Mouse (Mus musculus) hindbrain, embryonic 12.5 days (tissue): ENCODE measurements around the gene Hkdc1. TPM values are rescaled to one million over a fixed set of nuclear protein-coding genes. Genes with fewer than 3 reads are reported as not detected.
"Not testable (repeated sequence)": the region's sequence is repeated elsewhere in the genome, so short reads cannot be mapped to it uniquely, and the experiment has no call there.

Experiments used
- ATAC-seq: fragments of 200-750 bp; cut with Nextera tagmentation; 2 replicates; pipeline ENCODE4 v1.8.0; 2017; ENCODE audit warnings: moderate TSS enrichment; ENCODE audit not compliant: low FRiP score
- H3K27ac ChIP-seq: fragments of 300-500 bp; sonication (generic); 2 replicates; pipeline ENCODE4 v1.5.1; 2016; ENCODE audit warnings: mild to moderate bottlenecking
- H3K27me3 ChIP-seq: fragments of 300-500 bp; sonication (generic); 2 replicates; pipeline ENCODE4 v1.6.1; 2016; ENCODE audit warnings: mild to moderate bottlenecking
- H3K36me3 ChIP-seq: fragments of 300-500 bp; sonication (generic); 2 replicates; pipeline ENCODE4 v1.6.1; 2016; ENCODE audit warnings: mild to moderate bottlenecking
- H3K4me1 ChIP-seq: fragments of 300-500 bp; sonication (generic); 2 replicates; pipeline ENCODE4 v1.6.1; 2016
- H3K4me2 ChIP-seq: fragments of 300-500 bp; sonication (generic); replicated peaks from 2 replicates; pipeline ENCODE4 v1.6.1; 2016; ENCODE audit warnings: mild to moderate bottlenecking
- H3K4me3 ChIP-seq: fragments of 300-500 bp; sonication (generic); 2 replicates; pipeline ENCODE4 v1.5.1; 2016; ENCODE audit warnings: mild to moderate bottlenecking
- H3K9ac ChIP-seq: fragments of 300-500 bp; sonication (generic); 2 replicates; pipeline ENCODE4 v1.6.1; 2016; ENCODE audit warnings: mild to moderate bottlenecking, moderate library complexity
- H3K9me3 ChIP-seq: fragments of 300-500 bp; sonication (generic); replicated peaks from 2 replicates; pipeline ENCODE4 v1.6.1; 2016; ENCODE audit warnings: mild to moderate bottlenecking
- WGBS: fragments of 180-500 bp; shearing (Covaris S2); methylation state at CpG from one replicate; pipeline ENCODE4 v1.1.7; 2016; 5-methylcytosine and 5-hydroxymethylcytosine counted together
- polyA plus RNA-seq: library from polyadenylated mRNA; unstranded; fragments of >200 nt; fragmentation: Nextera tagmentation; extraction: Ambion mirVana; gene quantifications from 2 replicates; pipeline ENCODE4 v1.2.1, GENCODE M21; 2016

The Hkdc1 gene
- 1.1 and 1.2 TPM in 2 replicates for polyA plus RNA-seq

GRCm38 (mm10) chr10:62422255-62422654 lies at the start of gene Hkdc1:
Gene Hkdc1, minus strand, starts transcription at chr10:62422491.
- H3K9ac ChIP-seq: no peak within 1 kb of the TSS
- H3K4me3 ChIP-seq: no peak within 1 kb of the TSS
- no peaks in the 10 kb centered on the region for H3K36me3 ChIP-seq
- no peak within 1 kb of the TSS for H3K4me2 ChIP-seq
- peaks cover 4% of the 10 kb centered on the region; the same call in 1 of the 2 replicates for H3K4me1 ChIP-seq
- ATAC-seq: no peak
- 49% methylated on average over 15 of the region's 15 CpGs for WGBS
- H3K27ac ChIP-seq: no peak within 1 kb of the TSS
- no peaks in the 10 kb centered on the region for H3K9me3 ChIP-seq
- H3K27me3 ChIP-seq: peaks cover 3% of the 10 kb centered on the region; the same call in 1 of the 2 replicates

DNA sequence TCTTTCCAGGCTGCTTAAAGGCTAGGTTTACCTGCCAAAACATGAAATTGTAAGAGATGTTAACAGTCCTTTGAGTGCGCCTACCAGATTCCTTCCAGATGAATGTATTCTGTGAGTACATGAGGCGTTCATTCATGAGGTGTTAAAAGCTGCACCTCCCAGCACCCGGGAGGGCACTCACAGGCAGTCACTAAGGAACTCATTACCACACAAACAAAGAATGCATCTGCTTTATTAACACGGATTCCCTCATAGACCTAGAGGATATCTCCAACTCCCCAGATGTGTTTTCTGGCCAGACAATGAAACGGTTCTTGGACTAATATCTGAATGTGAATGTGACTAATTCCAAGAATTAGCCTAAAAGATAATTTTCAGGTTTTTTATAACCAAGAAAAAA lies 48.8 kb upstream of the Hkdc1 start:
- H3K27me3 ChIP-seq: no peaks in the 10 kb centered on the region
- H3K36me3 ChIP-seq: peaks cover 23% of the 10 kb centered on the region; the same call in 1 of the 2 replicates
- no peak overlapping the region for H3K4me3 ChIP-seq
- no peak overlapping the region for H3K9ac ChIP-seq
- no peaks in the 10 kb centered on the region for H3K9me3 ChIP-seq
- no peak overlapping the region for H3K4me2 ChIP-seq
- WGBS: 67% methylated on average over 5 of the region's 5 CpGs
- H3K27ac ChIP-seq: no peak overlapping the region
- ATAC-seq: no peak
- no peaks in the 10 kb centered on the region for H3K4me1 ChIP-seq

DNA sequence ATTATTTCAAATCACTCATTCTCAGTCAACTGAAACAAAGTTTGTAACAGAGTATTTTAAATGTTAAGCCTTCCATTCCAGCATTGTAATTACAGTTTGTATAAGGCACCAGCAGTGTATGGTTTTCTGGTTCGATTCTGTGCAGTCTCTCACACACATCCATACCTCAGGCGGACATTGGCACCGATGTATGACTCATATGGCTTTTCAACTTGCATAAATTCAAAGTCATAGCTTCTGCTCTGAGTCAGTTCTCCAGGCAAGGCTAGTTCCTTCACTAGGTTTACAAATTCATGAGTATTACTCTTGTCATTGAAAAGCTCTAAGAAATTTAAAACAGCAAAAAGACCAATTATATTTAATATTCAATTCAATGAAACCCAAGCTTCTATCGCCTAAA lies 47.4 kb upstream of the Hkdc1 start:
- ATAC-seq: no peak
- Histone ChIP-seq H3K9ac (no peak overlapping the region), H3K4me2 (no peak overlapping the region), H3K27ac (no peak overlapping the region), H3K9me3 (no peaks in the 10 kb centered on the region), H3K4me1 (no peaks in the 10 kb centered on the region), H3K36me3 (peaks cover 17% of the 10 kb centered on the region; the same call in 1 of the 2 replicates), H3K27me3 (no peaks in the 10 kb centered on the region), H3K4me3 (no peak overlapping the region)
- 96% methylated on average over 4 of the region's 4 CpGs for WGBS

GRCm38 (mm10) chr10:62461321-62461720 lies 39.0 kb upstream of the Hkdc1 start:
- Histone ChIP-seq H3K36me3 (peaks cover 43% of the 10 kb centered on the region), H3K4me1 (no peaks in the 10 kb centered on the region), H3K9ac (no peak overlapping the region), H3K27me3 (no peaks in the 10 kb centered on the region), H3K9me3 (no peaks in the 10 kb centered on the region), H3K4me2 (no peak overlapping the region), H3K27ac (no peak overlapping the region), H3K4me3 (no peak overlapping the region)
- ATAC-seq: no peak

DNA sequence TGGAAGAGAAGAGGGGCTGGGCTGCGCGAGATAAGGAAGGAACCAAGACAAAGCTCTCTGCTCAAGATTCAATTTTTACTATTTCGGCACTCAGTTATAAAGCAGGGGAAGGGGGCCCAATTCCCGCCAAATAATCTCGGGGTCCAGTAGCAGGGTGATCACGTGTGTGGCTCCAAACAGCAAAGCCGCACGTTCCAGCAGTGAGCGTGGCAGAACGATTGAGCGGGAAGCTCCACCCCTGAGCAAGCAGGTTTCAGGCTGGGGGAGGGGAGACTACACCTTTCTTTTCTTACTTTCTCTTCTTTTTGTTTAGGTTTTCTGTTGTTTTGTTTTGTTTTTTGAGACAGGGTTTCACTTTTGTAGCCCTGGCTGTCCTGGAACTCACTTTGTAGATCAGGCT lies 29.7 kb upstream of the Hkdc1 start:
- not testable (repeated sequence) for H3K9ac ChIP-seq, H3K9me3 ChIP-seq, H3K27ac ChIP-seq, H3K27me3 ChIP-seq, H3K4me2 ChIP-seq, H3K4me3 ChIP-seq, ATAC-seq
- peaks cover 22% of the 10 kb centered on the region for H3K36me3 ChIP-seq
- peaks cover 20% of the 10 kb centered on the region for H3K4me1 ChIP-seq
- 72% methylated on average over 11 of the region's 11 CpGs for WGBS

GRCm38 (mm10) chr10:62450280-62450640 lies 28.0 kb upstream of the Hkdc1 start:
- no peaks in the 10 kb centered on the region for H3K27me3 ChIP-seq
- H3K4me1 ChIP-seq: peaks cover 20% of the 10 kb centered on the region
- H3K4me2 ChIP-seq: peak overlapping the region; percentile 77
- peak overlapping the region; percentile 95 for H3K9ac ChIP-seq
- peak overlapping the region; percentile 87 for H3K4me3 ChIP-seq
- peak overlapping the region; percentile 78; the same call in 1 of the 2 replicates for H3K27ac ChIP-seq
- 39% methylated on average over 18 of the region's 18 CpGs for WGBS
- peaks cover 23% of the 10 kb centered on the region for H3K36me3 ChIP-seq
- ATAC-seq: peak; percentile 33
- H3K9me3 ChIP-seq: no peaks in the 10 kb centered on the region

GRCm38 (mm10) chr10:62449364-62450279 lies 27.3 kb upstream of the Hkdc1 start, which contains the start of the genes 4930507D05Rik and Supv3l1:
Gene 4930507D05Rik, plus strand, starts transcription at chr10:62449489.
Gene Supv3l1, minus strand, starts transcription at chr10:62449738.
- Histone ChIP-seq H3K36me3 (peaks cover 26% of the 10 kb centered on the region), H3K27me3 (no peaks in the 10 kb centered on the region), H3K4me1 (peaks cover 20% of the 10 kb centered on the region), H3K27ac (peak within 1 kb of the TSS; percentile 78), H3K9me3 (no peaks in the 10 kb centered on the region), H3K4me2 (peak within 1 kb of the TSS; percentile 77), H3K9ac (peak within 1 kb of the TSS; percentile 95), H3K4me3 (peak within 1 kb of the TSS; percentile 87)
- under 1% methylated on average over 73 of the region's 73 CpGs for WGBS
- ATAC-seq: peak; percentile 90

DNA sequence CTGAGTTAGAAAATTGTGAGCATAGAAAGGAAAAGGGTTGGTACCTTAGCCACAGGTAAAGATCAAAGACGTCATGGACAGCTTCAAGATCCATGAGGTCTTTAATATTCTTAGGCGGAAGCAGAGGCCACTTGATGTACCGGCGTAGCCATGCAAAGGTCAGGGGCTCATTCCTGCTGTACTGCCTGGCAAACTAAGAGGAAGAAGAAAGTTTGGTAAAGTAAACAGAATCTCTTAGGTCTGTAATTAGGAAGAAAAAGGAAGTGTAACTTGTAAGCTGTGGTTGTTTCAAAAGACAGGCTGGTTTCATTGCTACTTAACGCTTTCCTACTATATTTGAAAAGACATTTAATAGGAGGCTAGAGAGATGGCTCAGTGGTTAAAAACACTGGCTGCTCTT lies 8.1 kb upstream of the Hkdc1 start:
- ATAC-seq: no peak
- H3K36me3 ChIP-seq: peaks cover 74% of the 10 kb centered on the region
- 95% methylated on average over 5 of the region's 5 CpGs for WGBS

DNA sequence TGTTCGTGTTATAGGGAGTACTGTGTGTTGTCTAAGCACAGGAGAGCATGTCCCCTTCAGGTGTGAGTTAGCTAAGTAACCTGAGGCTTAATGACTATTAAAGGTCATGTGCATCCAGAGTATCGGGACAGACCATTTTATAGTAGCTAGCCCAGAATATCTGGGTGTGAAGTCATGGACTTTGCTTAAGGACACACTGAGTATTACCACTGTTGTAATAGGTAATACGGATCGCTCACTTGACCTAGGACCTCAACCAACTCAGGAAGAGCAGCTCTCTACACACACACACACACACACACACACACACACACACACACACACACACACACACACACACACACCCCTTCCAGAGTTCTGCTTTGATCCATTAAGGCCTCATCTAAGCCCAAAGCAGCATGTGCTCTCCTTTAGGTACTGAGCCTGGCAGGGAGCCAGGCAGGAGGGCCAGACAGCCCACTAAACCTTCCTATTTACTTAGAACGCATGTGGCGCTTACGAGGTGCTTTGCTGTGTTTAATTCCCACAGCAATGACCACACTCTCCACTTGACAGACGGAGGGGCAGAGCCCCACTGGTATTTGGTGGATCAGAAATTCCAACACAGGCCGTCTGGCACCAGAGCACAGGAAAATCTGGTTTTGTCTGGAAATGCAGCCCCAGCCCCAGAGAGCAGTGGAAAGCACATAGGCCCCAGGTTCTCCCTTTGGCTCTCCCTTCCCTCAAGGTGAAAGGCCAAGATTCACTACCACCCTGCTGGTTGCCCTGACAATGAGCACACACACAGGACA lies 3.0 kb upstream of the Hkdc1 start:
- H3K4me1 ChIP-seq: no peaks in the 10 kb centered on the region
- peak overlapping the region; percentile 30; the same call in 1 of the 2 replicates for H3K27ac ChIP-seq
- H3K9me3 ChIP-seq: no peaks in the 10 kb centered on the region
- H3K4me3 ChIP-seq: no peak overlapping the region
- peaks cover 27% of the 10 kb centered on the region for H3K36me3 ChIP-seq
- no peak for ATAC-seq
- WGBS: 53% methylated on average over 9 of the region's 9 CpGs
- no peak overlapping the region for H3K4me2 ChIP-seq
- H3K27me3 ChIP-seq: no peaks in the 10 kb centered on the region
- no peak overlapping the region for H3K9ac ChIP-seq

More for the DNA sequence above, 8.1 kb upstream of the Hkdc1 start:
- Histone ChIP-seq H3K4me2 (no peak overlapping the region), H3K27ac (no peak overlapping the region), H3K9me3 (no peaks in the 10 kb centered on the region), H3K4me1 (no peaks in the 10 kb centered on the region), H3K9ac (no peak overlapping the region), H3K4me3 (no peak overlapping the region), H3K27me3 (no peaks in the 10 kb centered on the region)

- Histone ChIP-seq H3K9me3 (no peaks in the 10 kb centered on the region), H3K27me3 (peaks cover 3% of the 10 kb centered on the region; the same call in 1 of the 2 replicates), H3K36me3 (no peaks in the 10 kb centered on the region), H3K9ac (no peak overlapping the region), H3K4me2 (no peak overlapping the region), H3K4me3 (no peak overlapping the region), H3K27ac (no peak overlapping the region), H3K4me1 (peaks cover 4% of the 10 kb centered on the region; the same call in 1 of the 2 replicates)
- ATAC-seq: no peak
- 87% methylated on average over 3 of the region's 3 CpGs for WGBS
These were observed 1.2 kb downstream of the Hkdc1 start for GRCm38 (mm10) chr10:62421127-62421526.

DNA sequence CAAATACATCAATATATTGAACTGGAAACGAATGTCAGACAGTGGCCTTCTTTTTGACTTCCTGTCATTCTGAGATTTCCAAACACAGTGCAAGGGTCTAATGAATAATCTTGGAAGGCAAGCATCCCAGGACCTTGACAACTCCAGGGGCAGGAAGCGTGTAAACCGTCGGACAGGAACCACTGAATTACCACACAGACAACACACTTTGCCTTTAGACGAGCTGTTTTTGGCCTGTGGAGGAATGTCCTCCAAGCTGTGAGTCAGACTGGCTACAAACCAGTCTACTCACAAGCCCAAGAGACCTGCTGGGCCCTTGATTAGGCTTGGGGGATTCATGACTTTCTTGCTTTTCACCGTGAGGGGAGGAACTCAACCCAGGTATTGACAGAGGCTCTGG lies 1.9 kb downstream of the Hkdc1 start:
- H3K36me3 ChIP-seq: no peaks in the 10 kb centered on the region
- no peak for ATAC-seq
- no peak overlapping the region for H3K4me2 ChIP-seq
- no peak overlapping the region for H3K27ac ChIP-seq
- no peaks in the 10 kb centered on the region for H3K9me3 ChIP-seq
- no peak overlapping the region for H3K9ac ChIP-seq
- 81% methylated on average over 6 of the region's 6 CpGs for WGBS
- peaks cover 4% of the 10 kb centered on the region; the same call in 1 of the 2 replicates for H3K4me1 ChIP-seq
- H3K27me3 ChIP-seq: peaks cover 3% of the 10 kb centered on the region; the same call in 1 of the 2 replicates
- H3K4me3 ChIP-seq: no peak overlapping the region

- Histone ChIP-seq H3K27ac (no peak overlapping the region), H3K4me2 (no peak overlapping the region), H3K9ac (no peak overlapping the region), H3K4me3 (no peak overlapping the region), H3K4me1 (peaks cover 4% of the 10 kb centered on the region; the same call in 1 of the 2 replicates), H3K36me3 (no peaks in the 10 kb centered on the region), H3K9me3 (no peaks in the 10 kb centered on the region), H3K27me3 (peaks cover 3% of the 10 kb centered on the region; the same call in 1 of the 2 replicates)
- no peak for ATAC-seq
- 87% methylated on average over 5 of the region's 5 CpGs for WGBS
These were observed 2.9 kb downstream of the Hkdc1 start for GRCm38 (mm10) chr10:62419422-62419821.
